Mouse (Mus musculus): ENCODE measurements around the gene Laptm4a.
"Not testable (repeated sequence)": the region's sequence is repeated elsewhere in the genome, so short reads cannot be mapped to it uniquely, and the experiment has no call there.

The Laptm4a gene

DNA sequence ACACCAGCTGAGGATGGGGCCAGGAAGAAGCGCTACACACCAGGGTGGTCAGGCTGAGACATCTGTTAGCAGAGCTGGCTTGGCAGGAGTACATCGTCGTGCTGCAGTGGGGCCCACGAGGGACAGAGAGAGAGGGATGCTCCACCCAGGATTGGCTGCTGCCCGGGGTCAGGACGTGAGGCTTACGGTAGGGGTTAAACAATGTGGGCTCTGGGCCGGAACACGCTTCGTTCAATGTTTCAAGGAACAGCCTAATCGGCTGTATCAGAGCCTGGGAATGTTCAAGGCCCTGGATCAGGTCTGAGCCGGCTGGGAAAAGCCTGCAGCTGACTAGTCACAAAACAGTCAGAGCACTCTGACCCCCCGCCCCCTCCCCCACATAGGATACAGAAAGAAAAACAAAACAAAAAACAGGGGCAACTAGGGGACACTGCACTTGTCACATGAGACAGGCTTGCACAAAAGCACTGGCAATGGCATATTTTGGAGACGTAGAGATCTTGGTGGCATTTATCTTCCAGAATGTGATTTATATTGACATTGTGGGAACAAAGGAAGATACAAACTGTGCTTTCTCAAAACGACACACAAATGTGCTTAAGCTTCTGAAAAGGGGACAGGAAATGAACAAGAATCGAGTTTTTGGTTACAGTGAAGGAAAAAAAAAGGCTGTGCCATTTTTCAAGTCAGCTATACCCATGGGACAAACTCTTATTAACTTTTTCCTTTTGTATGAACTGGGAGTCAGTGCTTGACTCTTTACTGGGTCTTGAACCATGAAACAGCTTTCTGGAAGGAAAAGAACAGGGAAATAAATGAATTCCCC, 8.4 kb upstream of the Laptm4a start:
- no peak for DNase-seq (ENCODE audit: low read depth)

DNA sequence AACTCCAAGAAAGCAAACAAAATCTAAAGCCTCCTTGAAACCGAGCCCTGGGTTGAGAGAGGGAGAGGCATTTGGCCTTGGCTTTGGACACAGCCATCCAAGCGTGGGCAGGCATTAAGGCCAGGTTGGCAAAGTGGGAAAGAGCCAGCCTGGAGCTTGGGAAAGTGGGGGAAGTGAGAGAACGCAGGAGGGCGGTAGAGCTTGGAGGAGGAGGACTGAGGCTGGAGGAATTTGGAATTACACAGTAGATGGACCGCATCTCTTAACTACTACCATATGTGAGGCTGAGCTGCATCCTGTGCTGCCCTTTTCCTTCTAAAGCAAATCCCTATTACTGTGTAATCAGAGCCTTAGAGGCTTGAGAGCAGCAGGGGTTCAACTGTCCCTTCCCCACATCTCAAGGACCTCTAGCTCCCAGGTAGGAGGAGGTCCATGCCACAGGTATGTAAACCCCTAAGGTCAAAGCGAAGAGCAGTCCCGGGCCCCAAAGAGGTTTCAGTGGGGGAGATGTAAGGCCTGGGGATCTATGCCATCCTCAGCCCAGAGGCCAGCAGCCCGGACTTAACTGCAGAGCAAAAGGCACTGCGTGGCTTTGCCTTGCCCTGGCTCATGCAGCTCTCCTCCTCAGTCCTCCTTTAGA, 7.6 kb upstream of the Laptm4a start:
- DNase-seq (ENCODE audit: low read depth): no peak

DNA sequence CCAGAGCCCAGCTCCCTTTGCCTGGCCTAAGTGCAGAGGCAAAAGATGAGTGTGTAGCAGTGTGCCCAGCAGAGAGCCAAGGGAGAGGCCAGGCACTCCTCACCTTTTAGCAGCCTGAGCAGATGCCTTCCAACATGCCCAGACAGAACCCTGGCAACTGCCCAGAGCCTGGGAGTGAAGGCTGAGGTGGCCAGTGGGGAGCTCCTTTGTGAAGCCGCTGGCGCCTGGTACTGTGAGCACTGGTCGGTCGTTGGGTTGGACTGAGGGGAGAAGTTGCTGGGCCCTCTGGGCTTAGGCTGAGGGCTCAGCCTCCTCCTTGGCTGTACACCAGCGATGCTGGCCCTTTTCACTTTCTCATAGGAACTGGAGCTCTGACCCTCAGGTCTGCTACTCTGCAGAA, 5.1 kb upstream of the Laptm4a start:
- no peak for DNase-seq (ENCODE audit: low read depth)

DNA sequence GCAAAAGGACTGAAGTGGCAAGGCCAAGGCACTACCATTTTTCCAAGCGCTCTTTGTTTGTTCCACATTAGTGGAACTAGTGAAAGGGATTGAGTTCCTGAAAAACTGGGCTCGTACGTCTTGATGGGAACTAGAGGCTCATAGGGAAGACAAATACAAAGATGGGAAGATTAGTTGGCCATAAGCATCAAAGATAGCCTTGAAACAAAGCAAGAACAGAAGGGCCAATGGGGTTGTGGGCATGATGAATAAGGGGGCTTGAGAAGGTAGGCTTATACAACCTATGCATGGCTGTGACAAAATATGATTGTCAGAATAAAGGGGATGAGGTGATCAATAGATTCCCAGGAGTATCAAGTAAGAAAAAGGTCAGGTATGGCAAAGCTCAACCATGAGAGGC, 2.2 kb upstream of the Laptm4a start:
- no peak for DNase-seq (ENCODE audit: low read depth)

DNA sequence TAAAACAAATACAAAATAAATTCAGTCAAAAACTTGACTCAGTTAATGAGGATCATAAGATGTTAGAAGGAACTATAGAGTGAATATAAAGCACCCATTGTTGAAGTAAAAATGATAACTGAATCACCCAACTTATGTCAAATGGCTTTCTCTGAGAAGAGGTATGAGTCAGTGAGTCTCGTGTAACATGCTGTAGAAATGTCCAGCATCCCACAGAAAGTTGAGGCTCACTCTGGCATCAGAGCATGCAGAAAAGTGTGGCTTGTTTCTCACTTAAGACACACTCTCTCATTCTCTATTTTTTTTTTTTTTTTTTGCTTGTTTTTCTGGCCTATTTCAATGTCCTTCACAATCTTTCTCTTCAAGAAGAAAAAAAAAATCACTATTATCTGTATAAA, 469 bp upstream of the Laptm4a start:
- no peak for DNase-seq (ENCODE audit: low read depth)

DNA sequence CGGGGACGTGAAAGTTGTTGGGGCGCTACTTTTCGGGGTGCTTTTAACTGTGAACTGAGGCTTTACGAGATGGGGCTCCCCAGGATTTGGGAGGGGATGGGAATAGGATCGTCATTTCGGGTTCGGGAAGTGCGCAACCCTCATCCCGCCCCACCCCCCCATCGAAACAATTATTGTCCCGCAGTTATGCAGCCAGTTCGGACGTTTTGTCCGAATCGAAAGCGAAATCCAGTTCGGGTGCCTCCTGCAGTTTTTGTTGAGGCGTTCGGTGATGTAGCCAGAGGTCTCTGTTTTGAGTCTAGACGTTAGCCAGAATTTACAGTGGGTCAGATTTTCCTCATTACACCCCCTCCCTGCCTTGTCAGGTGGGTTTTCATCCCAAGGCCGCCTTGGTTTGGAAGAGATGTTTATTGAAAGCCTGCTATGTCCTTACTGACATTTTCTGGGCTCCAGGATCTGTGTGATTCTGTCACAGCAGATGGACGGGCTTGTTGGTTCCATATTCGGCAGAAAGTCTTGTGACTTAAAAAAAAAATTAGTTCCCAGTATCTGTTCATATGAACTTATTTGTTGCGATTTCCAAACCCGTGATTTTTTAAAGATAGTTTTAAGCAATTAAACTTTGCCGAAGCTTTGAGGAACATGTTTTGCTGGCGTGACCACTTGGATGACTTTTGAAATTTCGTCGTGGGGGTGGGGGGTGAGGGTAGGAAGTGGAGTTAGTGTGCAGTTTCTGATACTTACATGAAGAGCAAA, 1.1 kb downstream of the Laptm4a start:
- no peak for DNase-seq (ENCODE audit: low read depth)

DNA sequence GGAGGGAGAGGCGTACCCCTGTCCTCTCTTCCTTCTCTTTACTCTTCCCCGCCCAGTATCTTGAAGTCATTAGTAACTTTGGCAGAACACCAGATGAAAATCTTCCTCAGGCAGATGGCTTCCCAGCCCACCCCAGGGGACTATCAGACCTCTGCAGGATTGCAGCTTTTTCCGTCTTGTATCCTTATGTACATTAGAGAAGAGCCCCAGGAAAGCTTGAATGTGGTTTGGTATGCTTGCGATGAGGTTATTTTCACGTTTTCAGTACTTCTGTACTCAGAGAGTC, 1.6 kb downstream of the Laptm4a start:
- peak; percentile 60 for DNase-seq (ENCODE audit: low read depth)

DNA sequence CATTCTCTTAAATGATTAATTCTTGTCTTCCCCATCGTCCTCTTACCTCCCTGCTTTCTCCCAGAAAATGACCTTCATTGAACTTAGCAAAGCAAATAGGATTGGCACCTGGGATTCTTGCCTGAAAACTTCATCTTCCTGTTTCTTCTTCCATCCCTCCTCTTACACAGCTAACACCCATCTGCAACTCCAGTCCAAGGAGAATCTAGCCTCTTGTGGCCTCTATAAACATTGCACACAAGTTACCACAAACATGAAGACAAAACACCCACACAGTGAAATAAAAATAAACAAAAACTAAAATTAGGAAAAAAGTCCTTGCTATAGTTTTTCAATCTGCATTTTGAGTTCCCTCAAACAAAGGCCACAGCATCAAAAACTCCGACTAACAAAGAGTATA, 2.1 kb downstream of the Laptm4a start:
- DNase-seq (ENCODE audit: low read depth): no peak

DNA sequence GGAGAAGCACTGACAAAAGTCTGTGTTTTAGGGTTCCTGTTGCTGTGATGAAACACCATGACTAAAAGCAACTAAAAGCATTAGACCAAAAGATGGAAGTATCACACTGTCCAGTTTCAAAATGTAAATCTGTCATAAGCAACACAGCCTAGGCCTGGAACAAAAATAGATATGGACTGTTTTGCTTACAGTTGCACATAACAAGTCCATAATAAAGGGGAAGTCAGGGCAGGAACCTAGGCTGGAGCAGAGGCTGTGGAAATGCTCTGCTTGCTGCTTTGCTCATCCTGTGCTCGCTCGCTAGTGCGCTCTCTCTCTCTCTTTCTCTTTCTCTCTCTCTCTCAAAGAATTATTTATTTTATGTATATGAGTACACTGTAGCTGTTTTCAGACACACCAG, 6.2 kb downstream of the Laptm4a start:
- no peak for DNase-seq (ENCODE audit: low read depth)

DNA sequence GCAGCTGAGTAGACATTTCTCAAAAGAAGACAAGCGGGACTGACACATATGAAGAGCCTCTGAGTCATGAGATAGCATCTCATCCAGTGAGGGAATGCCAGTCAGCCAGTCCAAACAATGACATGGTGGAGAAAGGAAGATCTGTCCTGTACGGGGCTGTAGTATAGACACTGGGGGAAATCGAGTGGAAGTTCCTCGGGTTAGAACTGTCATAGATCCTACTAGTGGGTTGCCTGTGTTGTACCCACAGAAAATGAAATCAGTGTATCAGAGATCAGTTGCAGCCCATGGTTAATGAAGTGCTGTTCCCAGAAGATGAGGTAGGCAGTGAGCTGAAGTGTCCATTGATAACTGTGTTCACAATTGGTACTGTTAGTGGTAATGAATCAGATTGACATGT, 7.3 kb downstream of the Laptm4a start:
- DNase-seq (ENCODE audit: low read depth): no peak

DNA sequence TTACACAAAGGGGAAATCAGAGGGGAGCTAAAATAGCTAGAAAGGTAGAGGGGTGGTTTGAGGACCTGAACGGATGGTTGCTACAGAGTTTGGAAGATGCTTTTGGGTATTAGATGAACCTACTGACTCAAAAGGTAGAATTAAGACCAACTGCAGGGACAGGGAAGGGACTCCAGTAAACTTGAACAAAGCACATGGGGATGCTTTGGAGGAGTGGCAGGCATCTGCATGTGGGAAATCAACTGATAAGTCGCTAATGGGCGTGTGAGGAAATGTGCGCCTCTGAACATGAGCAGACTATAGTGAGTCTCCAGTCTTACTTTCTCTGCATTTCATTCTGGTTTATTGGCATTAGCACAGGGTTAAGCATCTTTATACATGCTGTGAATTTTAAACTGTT, 9.6 kb downstream of the Laptm4a start:
- no peak for DNase-seq (ENCODE audit: low read depth)

DNA sequence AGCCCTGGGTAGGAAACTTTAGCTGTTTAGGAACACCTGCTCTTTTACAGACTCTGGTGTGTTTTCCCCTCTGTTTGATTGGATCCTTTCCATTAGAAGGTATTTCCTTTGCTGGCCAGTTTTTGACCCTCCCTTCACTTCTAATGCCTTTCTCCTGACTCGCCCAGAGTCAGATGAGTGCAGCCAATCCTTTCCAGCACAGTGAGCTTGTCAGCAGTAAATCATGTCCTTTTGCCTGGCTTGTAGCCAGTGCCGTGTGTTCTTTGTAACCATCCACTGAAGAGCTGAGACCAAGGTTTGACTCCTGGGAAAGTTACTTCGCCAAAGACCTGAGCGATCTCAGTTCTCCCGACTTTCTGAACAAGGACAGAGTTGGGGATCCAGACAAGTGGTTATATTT, 13.9 kb downstream of the Laptm4a start:
- DNase-seq (ENCODE audit: low read depth): no peak

DNA sequence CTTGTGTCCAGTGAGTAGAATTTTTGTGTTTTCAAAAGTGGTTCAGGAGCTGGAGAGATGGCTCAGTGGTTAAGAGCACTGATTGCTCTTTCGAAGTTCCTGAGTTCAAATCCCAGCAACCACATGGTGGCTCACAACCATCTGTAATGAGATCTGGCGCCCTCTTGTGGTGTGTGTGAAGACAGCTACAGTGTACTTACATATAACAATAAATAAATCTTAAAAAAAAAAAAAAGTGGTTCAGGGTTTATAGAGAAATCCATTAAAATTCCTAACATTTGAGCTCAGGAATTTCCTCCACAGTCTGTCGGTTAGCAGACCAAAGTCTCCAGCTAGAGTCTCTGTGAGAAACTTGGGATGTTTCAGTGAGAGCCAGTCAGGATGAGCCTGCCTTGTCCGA, 14.7 kb downstream of the Laptm4a start:
- DNase-seq (ENCODE audit: low read depth): not testable (repeated sequence)

DNA sequence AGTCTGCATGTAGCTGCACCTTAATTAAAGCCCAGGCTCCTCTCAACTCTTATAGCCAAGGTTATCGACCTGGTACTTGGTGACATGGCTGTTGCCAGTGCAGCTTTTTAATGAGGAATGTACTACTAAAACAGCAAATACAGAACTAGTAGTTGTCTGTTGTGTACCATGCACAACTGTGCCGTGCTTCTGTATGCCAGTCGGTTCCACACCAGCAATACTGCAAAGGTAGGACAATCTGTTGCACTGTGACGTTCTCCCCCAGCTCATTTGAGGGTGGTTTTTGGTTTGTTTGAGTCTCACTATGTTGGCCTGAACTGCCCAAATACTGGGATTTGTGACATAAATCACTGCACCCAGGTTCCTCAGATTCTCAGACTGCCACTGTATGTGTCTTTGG, 18.0 kb downstream of the Laptm4a start:
- DNase-seq (ENCODE audit: low read depth): no peak

DNA sequence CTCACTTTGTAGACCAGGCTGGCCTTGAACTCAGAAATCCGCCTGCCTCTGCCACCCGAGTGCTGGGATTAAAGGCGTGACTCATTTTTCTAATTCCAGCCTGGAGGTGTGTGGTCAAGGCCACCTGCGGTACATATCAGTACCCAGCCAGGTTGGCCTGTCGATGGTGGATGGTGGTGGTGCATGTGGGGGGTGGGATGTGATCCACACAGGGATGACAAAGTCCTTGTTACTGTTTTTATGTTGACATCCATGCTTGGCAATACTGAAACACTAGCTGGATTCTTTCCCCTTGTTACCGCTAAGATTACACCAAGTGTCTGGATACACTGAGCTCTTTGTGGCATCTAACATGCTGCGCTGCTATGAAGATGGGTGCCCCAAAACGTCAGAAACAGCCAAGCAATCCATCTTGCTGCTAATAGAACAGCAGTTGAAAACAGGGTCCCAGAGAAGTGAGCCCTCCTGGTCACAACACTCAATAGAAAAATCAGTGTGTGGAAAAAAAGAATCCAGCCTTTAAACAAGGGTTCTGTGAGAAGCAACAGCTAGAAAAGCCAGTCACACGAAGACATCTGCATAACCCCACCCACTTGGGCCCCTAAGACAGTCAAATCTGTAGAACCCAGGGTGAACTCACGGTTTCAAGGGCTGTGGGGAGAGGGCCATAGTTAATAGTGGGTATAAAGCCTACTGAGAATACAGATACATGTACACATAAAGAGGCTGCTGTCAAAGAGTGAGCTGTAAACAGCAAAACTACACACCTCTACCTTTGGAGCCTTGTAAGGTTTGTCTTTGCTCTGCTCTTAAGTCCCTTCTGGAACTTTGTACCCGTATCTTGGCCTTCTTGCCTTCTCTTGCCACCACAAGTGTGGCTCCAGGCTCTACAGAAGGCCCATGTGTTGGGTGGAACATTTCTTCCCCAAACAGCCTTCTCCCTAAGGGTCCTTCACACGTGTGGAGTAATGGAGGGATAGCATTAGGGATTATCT, 18.8 kb downstream of the Laptm4a start:
- no peak for DNase-seq (ENCODE audit: low read depth)

DNA sequence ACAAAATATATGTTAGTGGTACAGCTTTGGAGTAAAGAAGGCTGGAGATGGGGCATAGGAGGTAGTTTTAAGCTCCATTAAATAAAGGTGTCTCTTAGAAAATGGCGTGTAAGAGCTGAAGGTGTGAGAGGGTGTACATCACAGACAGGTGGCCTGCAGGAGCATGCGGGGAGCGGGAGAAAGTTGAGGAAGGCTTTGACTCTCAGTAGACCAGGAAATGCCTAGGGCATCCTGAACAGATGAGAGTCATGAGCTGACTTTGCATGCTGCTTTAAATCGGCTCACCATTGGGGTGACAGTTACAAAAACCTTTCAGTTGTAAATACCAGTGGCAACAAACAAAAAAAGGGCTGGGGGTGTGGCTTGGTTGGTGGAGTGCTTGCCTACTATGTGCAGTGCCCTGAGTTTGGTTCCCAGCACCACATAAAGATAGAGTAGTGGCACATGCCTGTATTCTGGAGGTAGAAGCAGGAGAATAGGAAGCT, 19.7 kb downstream of the Laptm4a start:
- no peak for DNase-seq (ENCODE audit: low read depth)

DNA sequence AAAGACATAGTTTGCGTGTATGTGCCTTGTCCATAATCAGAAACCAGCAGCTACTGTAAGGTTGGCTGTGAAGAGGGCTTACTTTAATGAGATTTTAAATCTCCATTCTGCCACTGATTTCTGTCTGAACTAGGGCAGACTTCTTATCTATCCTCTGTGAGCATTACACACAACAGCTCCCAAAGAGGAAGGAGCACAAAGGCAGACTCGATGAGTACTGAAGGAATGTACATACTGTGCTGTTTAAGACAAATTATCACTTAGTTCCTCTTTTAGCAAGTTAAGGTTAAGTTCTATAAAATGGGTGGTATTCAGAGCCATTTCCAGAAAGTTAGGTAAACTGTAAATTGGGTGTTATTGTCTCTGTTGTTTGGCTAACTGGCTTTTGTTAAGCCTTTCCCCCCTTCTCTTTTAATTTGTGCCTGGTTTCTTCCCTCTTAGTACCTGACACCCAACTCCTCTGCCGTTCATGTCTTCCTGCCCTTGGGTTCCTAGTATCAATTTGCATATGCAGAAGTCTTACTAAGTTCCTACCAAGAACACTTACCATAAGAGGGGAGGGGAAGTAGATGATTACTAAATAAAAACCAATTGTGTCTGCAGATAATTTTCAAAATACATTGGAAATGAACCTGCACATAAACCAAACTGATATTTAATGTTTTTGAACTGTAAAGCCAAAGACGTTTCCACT, 20.4 kb downstream of the Laptm4a start:
- DNase-seq (ENCODE audit: low read depth): no peak

DNA sequence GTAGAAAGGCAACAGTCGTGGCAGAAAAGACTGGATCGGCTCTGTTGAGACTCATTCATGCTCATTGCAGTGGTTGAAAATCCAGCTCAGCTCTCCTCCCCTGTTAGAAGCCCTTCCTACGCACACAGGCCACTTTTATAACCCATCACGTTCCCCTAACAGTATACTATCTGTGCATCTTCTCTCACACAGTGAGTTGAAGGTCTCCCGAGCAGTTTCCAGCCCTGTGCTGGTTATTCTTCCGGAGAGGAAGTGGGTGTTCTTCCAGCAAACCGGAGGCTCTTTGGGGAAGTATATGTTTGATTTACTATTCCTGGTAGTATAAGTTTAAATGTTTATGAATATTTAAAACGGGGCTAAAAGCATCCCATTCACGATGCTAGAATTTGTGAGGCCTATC, 25.7 kb downstream of the Laptm4a start:
- no peak for DNase-seq (ENCODE audit: low read depth)

DNA sequence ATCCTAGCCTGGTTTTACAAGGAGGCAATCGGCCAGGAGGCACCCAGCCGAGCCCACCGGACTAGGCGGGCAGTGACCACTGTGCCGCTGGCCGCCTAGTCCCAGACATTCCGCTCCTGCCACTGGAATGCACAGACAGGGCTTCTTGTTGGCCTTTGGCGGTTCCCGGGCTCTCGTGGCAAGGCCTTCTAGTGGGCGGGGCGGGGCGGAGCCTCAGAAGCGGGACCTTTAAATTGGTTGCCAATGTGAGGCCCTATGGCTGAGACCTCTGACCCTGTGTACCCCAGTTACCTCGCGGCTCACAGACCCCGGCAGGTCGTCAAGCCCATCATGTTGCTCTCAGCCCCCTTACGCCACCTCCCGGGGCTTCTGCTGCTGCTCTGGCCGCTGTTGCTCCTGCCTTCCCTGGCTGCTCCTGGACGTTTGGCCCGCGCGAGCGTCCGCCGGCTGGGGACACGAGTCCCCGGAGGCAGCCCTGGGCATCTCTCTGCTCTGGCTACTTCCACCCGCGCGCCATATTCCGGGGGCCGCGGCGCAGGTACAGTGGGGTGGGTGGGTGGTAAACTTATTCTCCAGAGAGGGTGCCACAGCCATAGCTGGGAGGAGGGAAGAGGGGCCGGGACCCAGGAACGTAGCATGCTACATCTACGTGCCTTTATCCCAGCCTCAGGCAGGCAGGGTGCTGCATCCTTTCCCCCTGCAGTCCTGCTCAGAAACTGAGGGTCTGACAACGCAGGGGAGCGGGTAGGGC, 26.4 kb downstream of the Laptm4a start, which contains the start of gene Matn3:
TSS of gene Matn3 (plus strand) at position 216 of the 751 bp plus-strand sequence.
- DNase-seq (ENCODE audit: low read depth): no peak

DNA sequence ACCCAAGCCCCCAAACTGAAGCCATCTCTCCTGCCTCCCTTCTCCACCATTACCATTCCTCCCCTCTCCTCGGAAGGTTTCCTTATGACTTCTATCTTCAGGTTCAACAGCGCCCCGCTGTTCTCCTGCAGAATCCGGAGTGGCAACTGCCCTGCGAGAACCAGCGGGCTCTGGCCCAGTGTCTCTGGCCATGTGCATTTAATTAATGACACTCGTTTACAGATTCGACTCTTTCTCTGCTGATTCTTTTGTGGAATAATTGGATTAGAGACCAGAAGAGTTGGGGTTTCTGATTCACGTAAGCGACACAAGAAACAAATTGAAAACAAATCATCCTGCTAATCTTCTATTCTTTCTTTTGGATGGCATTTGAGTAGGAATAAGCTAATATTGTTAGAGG, 31.7 kb downstream of the Laptm4a start:
- DNase-seq (ENCODE audit: low read depth): no peak

DNA sequence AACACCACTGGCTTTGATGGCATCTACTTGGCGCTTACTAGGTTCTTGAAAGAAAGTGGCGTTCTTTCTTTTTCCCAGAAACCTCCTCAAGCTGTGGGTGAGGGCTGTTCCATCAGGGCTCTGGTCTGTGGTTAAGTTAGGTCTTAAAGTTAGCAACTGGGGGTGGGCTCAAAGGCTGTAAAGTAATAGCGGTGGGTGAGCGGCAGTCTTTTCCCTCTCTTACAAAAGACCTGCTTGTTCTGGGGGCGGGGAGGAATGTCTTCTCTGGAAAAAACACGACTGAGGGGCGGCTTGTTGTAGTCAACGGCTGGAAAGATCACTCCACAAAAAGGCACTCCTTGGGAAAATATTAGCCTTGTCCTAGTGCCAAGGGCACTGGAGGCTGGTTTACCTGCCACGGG, 32.7 kb downstream of the Laptm4a start:
- no peak for DNase-seq (ENCODE audit: low read depth)
